Comparison of ENCODE assay signal across 17 mouse cellular contexts in genomic region chr10:98868351-98868908, GRCm38 (mm10).
"Had no signal": no experiment of that assay in that cellular context is flagged by ENCODE, and none has a peak within 500 bp of the region (broad histone marks: within the 10 kb centered on the region; RNA-seq: fewer than 3 reads in every experiment).

No protein-coding gene starts in this region.

- DNase-seq: lung, adult 2 months; lung, postnatal 14 days; lung, postnatal 36 days; right cerebral cortex, postnatal 14 days; spleen, adult 18-20 months; thymus, adult 18-20 months; thymus, postnatal 25 days; thymus, postnatal 4 days had no signal

- H3K27ac ChIP-seq: liver, embryonic 14.5 days; lung, embryonic 15.5 days; macrophage; midbrain, embryonic 13.5 days; midbrain, embryonic 15.5 days; neural tube, embryonic 12.5 days had no signal

- H3K4me1 ChIP-seq: megakaryocyte, embryonic 14.5 days; midbrain, embryonic 13.5 days; midbrain, embryonic 15.5 days; neural tube, embryonic 12.5 days had no signal

- H3K4me2 ChIP-seq: lung, embryonic 15.5 days; midbrain, embryonic 11.5 days; midbrain, embryonic 13.5 days; midbrain, embryonic 15.5 days; neural tube, embryonic 12.5 days had no signal

- H3K4me3 ChIP-seq: lung, embryonic 15.5 days; megakaryocyte, embryonic 14.5 days; midbrain, embryonic 13.5 days; midbrain, embryonic 15.5 days; neural tube, embryonic 12.5 days had no signal

- H3K9me3 ChIP-seq: lung, embryonic 15.5 days; megakaryocyte, embryonic 14.5 days; midbrain, embryonic 13.5 days; midbrain, embryonic 15.5 days; neural tube, embryonic 12.5 days had no signal

- H3K9ac ChIP-seq: liver, embryonic 14.5 days; lung, embryonic 15.5 days; midbrain, embryonic 13.5 days; midbrain, embryonic 15.5 days; neural tube, embryonic 12.5 days had no signal

- ATAC-seq: lung, postnatal 0 days; midbrain, embryonic 13.5 days; midbrain, embryonic 15.5 days had no signal

- H3K27me3 ChIP-seq: lung, embryonic 15.5 days; megakaryocyte, embryonic 14.5 days; midbrain, embryonic 13.5 days; midbrain, embryonic 15.5 days; neural tube, embryonic 12.5 days had no signal

- H3K36me3 ChIP-seq: lung, embryonic 15.5 days; midbrain, embryonic 13.5 days; midbrain, embryonic 15.5 days; neural tube, embryonic 12.5 days had no signal
